Mouse (Mus musculus): ENCODE measurements around the gene Arrb2.
A peak's percentile ranks its signal among the peaks of the same experiment; 100 is the strongest.
"Not testable (repeated sequence)": the region's sequence is repeated elsewhere in the genome, so short reads cannot be mapped to it uniquely, and the experiment has no call there.

Gene Arrb2

GRCm38 (mm10) chr11:70446756-70447155 lies 14.3 kb downstream of the Arrb2 start:
- DNase-seq: no peak

- DNase-seq: no peak
These were observed 14.9 kb downstream of the Arrb2 start for GRCm38 (mm10) chr11:70447373-70447772.

- peak in 1 of 2 experiments; percentile 33 for DNase-seq
These were observed 18.5 kb downstream of the Arrb2 start for GRCm38 (mm10) chr11:70450926-70451325.

- peak; percentile 98 to 99 for DNase-seq
These were observed 19.5 kb downstream of the Arrb2 start, which contains the start of gene Med11 for GRCm38 (mm10) chr11:70451797-70452498. TSS of gene Med11 (plus strand) at chr11:70451919.

GRCm38 (mm10) chr11:70453261-70454044 lies 21.0 kb downstream of the Arrb2 start:
- DNase-seq: no peak

GRCm38 (mm10) chr11:70458688-70459600 lies 26.5 kb downstream of the Arrb2 start, which contains the start of gene Zmynd15:
TSS of gene Zmynd15 (plus strand) at chr11:70459433.
- no peak for DNase-seq

- peak in 1 of 2 experiments; percentile 21 for DNase-seq
These were observed 27.2 kb downstream of the Arrb2 start, which contains the start of gene Cxcl16 for GRCm38 (mm10) chr11:70459601-70460101. TSS of gene Cxcl16 (minus strand) at chr11:70459984.

- no peak for DNase-seq
These were observed 31.5 kb downstream of the Arrb2 start for GRCm38 (mm10) chr11:70463970-70464369.

GRCm38 (mm10) chr11:70465211-70465610 lies 32.8 kb downstream of the Arrb2 start:
- no peak for DNase-seq

- DNase-seq: peak in 1 of 2 experiments; percentile 35
These were observed 33.4 kb downstream of the Arrb2 start for GRCm38 (mm10) chr11:70465824-70466223.

GRCm38 (mm10) chr11:70467902-70468619 lies 35.6 kb downstream of the Arrb2 start:
- DNase-seq: no peak

- no peak for DNase-seq
These were observed 37.3 kb downstream of the Arrb2 start for GRCm38 (mm10) chr11:70469764-70470163.

- DNase-seq: no peak
These were observed 40.3 kb downstream of the Arrb2 start for GRCm38 (mm10) chr11:70472716-70473115.

GRCm38 (mm10) chr11:70473291-70473690 lies 40.9 kb downstream of the Arrb2 start:
- DNase-seq: not testable (repeated sequence)

GRCm38 (mm10) chr11:70474872-70475534 lies 42.6 kb downstream of the Arrb2 start:
- no peak for DNase-seq

- DNase-seq: no peak
These were observed 53.1 kb downstream of the Arrb2 start for GRCm38 (mm10) chr11:70485498-70485897.

GRCm38 (mm10) chr11:70487816-70488215 lies 55.4 kb downstream of the Arrb2 start:
- DNase-seq: no peak

GRCm38 (mm10) chr11:70489138-70489537 lies 56.7 kb downstream of the Arrb2 start:
- no peak for DNase-seq

- DNase-seq: no peak
These were observed 57.2 kb downstream of the Arrb2 start for GRCm38 (mm10) chr11:70489684-70490083.

Measured in cerebellum, adult 18-20 months (tissue).